Mouse (Mus musculus) small intestine, adult 2 months (tissue): Measurements from ENCODE around the gene Gnaq. TPM values are rescaled to one million over a fixed set of nuclear protein-coding genes. Genes with fewer than 3 reads are reported as not detected.

Source experiments
- H3K27ac ChIP-seq: fragments of 200-500 bp; 2 replicates; pipeline ENCODE4 v1.5.1; 2012; ENCODE audit warnings: low read depth, low read length, control low read depth, inconsistent platforms; ENCODE audit not compliant: insufficient read depth
- H3K27me3 ChIP-seq: fragments of 200-500 bp; 2 replicates; pipeline ENCODE4 v1.6.1; 2012; ENCODE audit warnings: mild to moderate bottlenecking, moderate library complexity, low read length, inconsistent platforms; ENCODE audit not compliant: control insufficient read depth, insufficient read depth
- H3K36me3 ChIP-seq: fragments of 200-500 bp; 2 replicates; pipeline ENCODE4 v1.6.1; 2012; ENCODE audit warnings: mild to moderate bottlenecking, low read length, control low read depth, inconsistent platforms; ENCODE audit not compliant: control insufficient read depth, insufficient read depth
- H3K4me1 ChIP-seq: fragments of 200-500 bp; 2 replicates; pipeline ENCODE4 v1.6.1; 2012; ENCODE audit warnings: low read length, inconsistent platforms, mixed read lengths; ENCODE audit not compliant: control insufficient read depth, insufficient read depth, insufficient read length
- H3K4me3 ChIP-seq: fragments of 200-500 bp; 2 replicates; pipeline ENCODE4 v1.5.1; 2012; ENCODE audit warnings: low read depth, mild to moderate bottlenecking, control low read depth, inconsistent platforms, low read length, moderate library complexity
- CTCF ChIP-seq: fragments of 200-500 bp; IDR thresholded peaks from 2 replicates; pipeline ENCODE4 v1.5.1; 2012; ENCODE audit warnings: low read depth, mild to moderate bottlenecking, control low read depth, inconsistent platforms, low read length, moderate library complexity, mixed read lengths; ENCODE audit not compliant: insufficient replicate concordance, insufficient read length; ENCODE audit errors: extremely low read depth
- POLR2A ChIP-seq: fragments of 200-500 bp; IDR thresholded peaks from 2 replicates; pipeline ENCODE4 v1.6.1; 2012; ENCODE audit warnings: low read depth, mild to moderate bottlenecking, control low read depth, inconsistent platforms, low read length, moderate library complexity
- WGBS: fragments of 180-500 bp; shearing (Covaris S2); methylation state at CpG from one replicate; pipeline ENCODE4 v1.1.7; 2018; 5-methylcytosine and 5-hydroxymethylcytosine counted together
- polyA plus RNA-seq: library from polyadenylated mRNA; depleted of rRNA; stranded (reverse); fragments of >200 nt; gene quantifications from 2 replicates; pipeline ENCODE4 v1.2.3, GENCODE M21; 2012

The Gnaq gene
- polyA plus RNA-seq, 1 experiment, result 16.1 TPM

GRCm38 (mm10) chr19:16270236-16270635, 137.6 kb downstream of the Gnaq start:
- Histone ChIP-seq H3K27ac (no peak overlapping the region), H3K36me3 (peaks cover 1% of the 10 kb centered on the region; the same call in 1 of the 2 replicates), H3K4me1 (peaks cover 2% of the 10 kb centered on the region; the same call in 1 of the 2 replicates), H3K4me3 (no peak overlapping the region), H3K27me3 (no peaks in the 10 kb centered on the region)
- TF ChIP-seq POLR2A (no peak), CTCF (no peak)
- 87% methylated on average over 6 of the region's 6 CpGs for WGBS

DNA sequence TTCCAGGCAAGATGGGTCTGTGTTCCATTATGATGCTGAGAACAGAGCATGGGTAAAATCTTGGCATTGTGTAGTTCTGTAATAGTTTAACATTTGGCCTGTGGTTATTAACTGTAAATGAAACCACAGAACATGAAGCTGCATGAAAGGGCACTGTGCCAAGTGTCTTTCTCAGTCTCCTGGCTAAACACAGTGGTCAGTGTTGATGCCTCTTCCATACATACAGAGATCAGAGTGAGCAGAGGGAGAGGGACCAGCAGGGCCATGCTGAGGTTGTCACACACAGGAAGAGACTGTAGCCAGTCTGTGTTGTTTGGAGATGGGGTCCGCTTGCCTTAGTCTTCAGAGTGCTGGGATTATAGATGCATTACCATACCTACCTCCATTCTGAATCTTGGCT, 138.4 kb downstream of the Gnaq start:
- H3K27ac ChIP-seq, result no peak overlapping the region
- peaks cover 2% of the 10 kb centered on the region; the same call in 1 of the 2 replicates for H3K4me1 ChIP-seq
- TF ChIP-seq CTCF (no peak), POLR2A (no peak)
- H3K4me3 ChIP-seq, result no peak overlapping the region
- no peaks in the 10 kb centered on the region for H3K27me3 ChIP-seq
- WGBS, result 94% methylated on average over 1 of the region's 1 CpGs
- peaks cover 1% of the 10 kb centered on the region; the same call in 1 of the 2 replicates for H3K36me3 ChIP-seq

DNA sequence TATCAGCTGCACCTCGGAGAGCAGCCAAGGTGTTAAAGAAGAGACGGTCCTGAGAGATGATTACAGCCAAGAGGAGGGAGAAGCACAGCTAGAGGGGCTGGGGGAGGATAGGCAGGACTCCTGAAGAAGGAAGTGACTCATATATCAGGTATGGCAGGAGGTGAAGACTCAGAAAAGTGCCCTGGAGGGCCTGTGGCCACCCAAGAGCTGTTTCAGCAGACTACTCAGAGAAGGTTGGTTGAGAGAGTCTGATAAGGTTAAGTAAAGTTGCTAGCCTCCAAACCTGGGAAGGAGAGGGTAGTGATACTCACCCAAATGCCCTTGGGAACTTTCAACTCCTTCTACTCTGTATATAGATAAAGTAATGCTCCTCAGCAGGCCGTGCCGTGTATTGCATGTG, 140.4 kb downstream of the Gnaq start:
- Histone ChIP-seq H3K27me3 (no peaks in the 10 kb centered on the region), H3K36me3 (peaks cover 1% of the 10 kb centered on the region; the same call in 1 of the 2 replicates), H3K4me3 (no peak overlapping the region), H3K27ac (no peak overlapping the region), H3K4me1 (peaks cover 2% of the 10 kb centered on the region; the same call in 1 of the 2 replicates)
- TF ChIP-seq POLR2A (no peak), CTCF (no peak)
- 72% methylated on average over 4 of the region's 4 CpGs for WGBS

DNA sequence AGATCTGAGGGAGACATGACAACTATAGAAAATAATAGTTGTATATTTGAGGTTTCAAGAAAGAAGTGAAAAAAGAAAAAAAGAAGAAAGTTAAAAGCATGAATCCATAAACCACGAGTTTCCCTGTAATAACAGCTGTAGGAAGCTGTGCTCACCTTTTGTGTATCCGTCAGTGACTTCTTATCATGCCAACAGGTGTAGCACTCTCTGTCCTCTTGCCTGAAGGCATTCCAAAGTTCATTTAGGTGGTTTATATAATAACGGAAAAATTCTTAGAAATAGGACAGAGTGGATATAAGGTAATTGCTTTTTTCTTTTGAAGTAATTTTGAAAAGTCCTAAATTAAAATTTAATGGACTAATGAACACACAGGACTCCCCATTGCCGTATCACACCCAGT, 147.6 kb downstream of the Gnaq start:
- no peak overlapping the region for H3K27ac ChIP-seq
- WGBS, result 37% methylated on average over 4 of the region's 4 CpGs
- H3K36me3 ChIP-seq, result no peaks in the 10 kb centered on the region
- H3K4me3 ChIP-seq, result no peak overlapping the region
- no peaks in the 10 kb centered on the region for H3K27me3 ChIP-seq
- H3K4me1 ChIP-seq, result peaks cover 6% of the 10 kb centered on the region; the same call in 1 of the 2 replicates
- TF ChIP-seq POLR2A, result no peak
- no peak for TF ChIP-seq CTCF

- no peaks in the 10 kb centered on the region for H3K27me3 ChIP-seq
- 87% methylated on average over 11 of the region's 11 CpGs for WGBS
- H3K4me3 ChIP-seq, result no peak overlapping the region
- TF ChIP-seq POLR2A, result no peak
- no peak for TF ChIP-seq CTCF
- H3K36me3 ChIP-seq, result no peaks in the 10 kb centered on the region
- peaks cover 5% of the 10 kb centered on the region; the same call in 1 of the 2 replicates for H3K4me1 ChIP-seq
- H3K27ac ChIP-seq, result no peak overlapping the region
Measured at GRCm38 (mm10) chr19:16285051-16286028, 152.7 kb downstream of the Gnaq start.

- no peaks in the 10 kb centered on the region for H3K36me3 ChIP-seq
- peaks cover 5% of the 10 kb centered on the region; the same call in 1 of the 2 replicates for H3K4me1 ChIP-seq
- peak overlapping the region; percentile 7; the same call in 1 of the 2 replicates for H3K27ac ChIP-seq
- TF ChIP-seq CTCF (no peak), POLR2A (no peak)
- no peaks in the 10 kb centered on the region for H3K27me3 ChIP-seq
- WGBS, result 63% methylated on average over 10 of the region's 10 CpGs
- no peak overlapping the region for H3K4me3 ChIP-seq
Measured at GRCm38 (mm10) chr19:16286451-16287175, 154.0 kb downstream of the Gnaq start.

- H3K36me3 ChIP-seq, result no peaks in the 10 kb centered on the region
- H3K27ac ChIP-seq, result no peak overlapping the region
- no peaks in the 10 kb centered on the region for H3K27me3 ChIP-seq
- 44% methylated on average over 4 of the region's 4 CpGs for WGBS
- peaks cover 5% of the 10 kb centered on the region; the same call in 1 of the 2 replicates for H3K4me1 ChIP-seq
- H3K4me3 ChIP-seq, result no peak overlapping the region
- no peak for TF ChIP-seq CTCF
- no peak for TF ChIP-seq POLR2A
Measured at GRCm38 (mm10) chr19:16287307-16287706, 154.7 kb downstream of the Gnaq start.
